Mouse (Mus musculus) monocyte, adult 2 months (primary cell): ENCODE measurements around the gene C7.

Experiments
- DNase-seq, 2 experiments: peaks; one replicate each; pipeline ENCODE4 v3.0.0; 2022; ENCODE audit warnings: low spot score in 2 of 2, low read depth in 1 of 2

The C7 gene

DNA sequence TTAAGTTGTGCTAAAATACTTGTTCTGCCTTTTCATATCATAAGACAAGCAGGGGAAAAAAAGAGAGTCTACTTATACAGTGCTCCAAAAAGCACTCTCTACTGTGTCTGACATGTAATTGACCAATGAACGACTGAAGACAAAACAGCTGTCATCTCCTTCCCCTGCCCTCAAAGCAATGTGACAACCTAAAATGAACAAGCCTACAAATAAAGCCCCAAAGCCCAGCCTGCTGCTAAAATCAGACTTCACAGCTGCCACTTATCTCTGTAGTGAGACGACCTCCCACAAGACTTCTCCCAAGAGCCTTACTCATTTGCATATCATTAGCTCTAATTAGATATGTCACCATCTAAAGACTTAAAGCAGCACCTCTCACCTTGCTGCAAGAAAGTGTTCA is 60.6 kb downstream of the C7 start:
- no peak for DNase-seq

GRCm38 (mm10) chr15:4973355-4973754 is 90.2 kb downstream of the C7 start:
- no peak for DNase-seq
